19 mouse cellular contexts compared by ENCODE assay signal in the genomic region with DNA sequence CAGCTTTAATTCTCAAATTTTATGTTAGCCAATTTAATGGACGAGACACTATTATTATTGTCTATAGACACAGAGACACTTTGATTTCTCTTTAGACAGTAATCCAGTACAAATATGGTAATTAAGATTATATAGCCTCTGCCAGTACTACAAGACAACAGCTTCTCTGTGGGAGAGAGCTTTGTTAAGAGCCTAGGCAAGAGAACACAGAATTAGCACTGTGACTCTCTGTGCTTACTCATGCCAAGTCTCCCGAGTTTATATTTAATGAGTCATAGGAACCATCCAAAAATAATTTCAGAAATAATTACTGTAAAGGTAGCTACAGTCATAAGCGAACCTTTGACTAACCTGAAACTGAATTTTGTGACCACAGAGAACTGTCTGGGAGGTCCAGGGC.
"Had no signal": no experiment of that assay in that cellular context is flagged by ENCODE, and none has a peak within 500 bp of the region (broad histone marks: within the 10 kb centered on the region; RNA-seq: fewer than 3 reads in every experiment).

No protein-coding gene starts in this region.

- H3K4me1 ChIP-seq: kidney, embryonic 15.5 days; limb, embryonic 10.5 days; limb, embryonic 13.5 days; liver, embryonic 13.5 days; stomach, embryonic 15.5 days had no signal

- H3K36me3 ChIP-seq: kidney, embryonic 15.5 days; limb, embryonic 10.5 days; limb, embryonic 13.5 days; liver, embryonic 13.5 days; stomach, embryonic 15.5 days had no signal

- H3K27me3 ChIP-seq: kidney, embryonic 15.5 days; limb, embryonic 13.5 days; liver, embryonic 13.5 days; stomach, embryonic 15.5 days had no signal

- DNase-seq: kidney, adult 11 months; kidney, adult 8-10 months; kidney, postnatal 10 days; kidney, postnatal 36 days; liver; liver, embryonic 13.5 days; lung, adult 2 months; lung, postnatal 14 days; lung, postnatal 4 days; midbrain, embryonic 14.5 days; right cerebral cortex, postnatal 14 days; right cerebral cortex, postnatal 4 days; spleen, adult 18-20 months; thymus, postnatal 36 days had no signal

- H3K9me3 ChIP-seq: kidney, embryonic 15.5 days; limb, embryonic 10.5 days; limb, embryonic 13.5 days; liver, embryonic 13.5 days; stomach, embryonic 15.5 days had no signal

- H3K4me3 ChIP-seq: kidney, embryonic 15.5 days; limb, embryonic 10.5 days; limb, embryonic 13.5 days; liver, embryonic 13.5 days; stomach, embryonic 15.5 days had no signal

- H3K9ac ChIP-seq: kidney, embryonic 15.5 days; limb, embryonic 13.5 days; liver, embryonic 13.5 days; stomach, embryonic 15.5 days had no signal

- H3K4me2 ChIP-seq: kidney, embryonic 15.5 days; limb, embryonic 13.5 days; liver, embryonic 13.5 days; midbrain, embryonic 11.5 days; stomach, embryonic 15.5 days had no signal

- H3K27ac ChIP-seq: kidney, embryonic 15.5 days; limb, embryonic 10.5 days; limb, embryonic 13.5 days; liver, embryonic 13.5 days; stomach, embryonic 15.5 days had no signal
